Mouse (Mus musculus): ENCODE measurements around the gene Tmem238l. TPM values are rescaled to one million over a fixed set of nuclear protein-coding genes. Genes with fewer than 3 reads are reported as not detected.

Gene Tmem238l
- total RNA-seq (2017) = not detected in 3 replicates

DNA sequence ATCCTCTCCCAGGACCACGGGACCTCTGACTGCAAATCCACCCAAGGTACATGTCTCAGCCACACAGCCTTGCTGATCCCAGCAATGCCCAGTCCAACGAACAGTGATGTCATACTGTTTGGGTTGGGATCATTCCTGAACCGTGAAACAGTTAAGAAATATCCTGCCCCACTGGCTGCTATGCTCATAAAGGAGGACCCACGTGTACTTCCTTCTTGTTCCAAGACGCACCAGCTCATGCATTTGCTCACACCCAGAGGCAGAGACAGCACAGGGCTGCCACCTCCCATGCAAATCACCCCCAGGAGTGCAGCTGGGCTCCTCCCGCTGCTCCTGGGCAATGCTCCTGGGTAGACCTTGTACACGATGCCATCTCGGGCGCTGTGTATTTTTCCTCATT is at the start of gene Tmem238l:
TSS of gene Tmem238l (plus strand) at position 336 of the 400 bp plus-strand sequence.
- ATAC-seq (replicated peaks; ENCODE audit: insufficient number of reproducible peaks, low FRiP score, low TSS enrichment, poor library complexity, severe bottlenecking) = no peak

DNA sequence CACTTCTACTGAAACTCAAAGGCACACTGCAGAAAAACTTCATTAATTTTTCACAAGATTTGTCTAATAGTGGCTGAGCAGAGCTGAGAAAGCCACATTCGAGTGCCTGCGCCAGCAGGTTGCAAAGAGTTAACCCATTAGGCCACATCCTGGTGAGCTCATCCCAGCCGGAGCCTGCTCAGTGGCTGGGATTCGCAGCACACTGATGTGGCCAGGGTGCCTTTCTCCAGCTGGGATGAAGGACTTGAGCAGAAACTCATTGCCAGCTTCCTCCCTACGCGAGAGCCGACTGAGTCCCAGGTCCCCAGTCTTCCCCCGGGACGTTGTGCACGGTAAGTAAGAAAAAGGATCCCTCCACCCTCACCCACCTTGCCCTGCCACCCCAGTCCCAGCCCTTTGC is 44.6 kb upstream of the Tmem238l start, which contains the start of gene Pirt:
TSS of gene Pirt (plus strand) at position 171 of the 400 bp plus-strand sequence.
- no peak for ATAC-seq (replicated peaks; ENCODE audit: insufficient number of reproducible peaks, low FRiP score, low TSS enrichment, poor library complexity, severe bottlenecking)

DNA sequence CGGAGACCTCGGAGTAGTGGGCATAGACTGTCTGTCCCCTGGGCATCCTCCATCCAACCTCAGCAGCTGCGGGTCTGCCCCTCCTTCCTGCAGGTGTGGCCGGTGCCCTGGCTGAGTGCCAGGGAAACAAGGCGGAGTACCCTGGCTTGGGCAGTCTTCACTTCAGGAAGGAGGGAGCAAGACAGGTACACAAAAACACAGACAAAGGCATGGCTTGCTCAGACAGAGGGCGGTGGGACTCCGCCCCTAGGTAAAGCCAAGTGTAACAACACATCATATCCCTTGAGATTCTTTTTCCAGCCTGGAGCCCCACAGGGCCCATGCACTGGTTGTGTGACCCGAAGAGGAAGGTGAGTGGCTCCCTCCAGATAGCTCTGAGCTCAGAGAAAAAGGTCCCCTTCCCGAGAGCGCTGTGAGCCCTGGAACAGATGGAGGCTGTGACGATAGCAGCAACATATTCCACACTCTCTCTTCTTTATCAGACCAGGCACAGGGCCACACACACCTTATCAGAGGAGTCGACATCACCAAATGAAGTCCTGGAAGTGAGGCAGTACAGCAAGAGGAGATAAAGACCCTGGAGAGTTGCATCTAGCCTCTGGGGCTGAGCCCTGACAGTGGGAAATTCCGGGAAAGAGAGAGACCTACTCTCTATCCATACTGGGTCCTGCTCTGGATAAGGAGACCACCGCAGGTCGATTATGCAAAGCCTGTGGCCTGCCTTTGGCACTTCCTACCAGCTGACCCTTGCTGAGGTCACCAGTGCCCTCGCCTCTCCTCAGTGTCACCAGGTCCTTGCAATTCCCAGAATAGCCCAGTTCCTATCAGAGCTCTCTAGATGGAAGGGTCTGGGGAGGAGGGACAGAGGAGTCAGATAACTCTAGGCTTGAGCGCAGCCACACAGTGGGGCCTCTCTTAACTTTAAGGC is 43.6 kb upstream of the Tmem238l start:
- no peak for ATAC-seq (replicated peaks; ENCODE audit: insufficient number of reproducible peaks, low FRiP score, low TSS enrichment, poor library complexity, severe bottlenecking)

- ATAC-seq (replicated peaks; ENCODE audit: insufficient number of reproducible peaks, low FRiP score, low TSS enrichment, poor library complexity, severe bottlenecking) = no peak
Measured at GRCm38 (mm10) chr11:66914249-66914648, 42.2 kb upstream of the Tmem238l start.

GRCm38 (mm10) chr11:66920012-66920411 is 36.4 kb upstream of the Tmem238l start:
- no peak for ATAC-seq (replicated peaks; ENCODE audit: insufficient number of reproducible peaks, low FRiP score, low TSS enrichment, poor library complexity, severe bottlenecking)

GRCm38 (mm10) chr11:66924095-66924823 is 32.2 kb upstream of the Tmem238l start:
- ATAC-seq (replicated peaks; ENCODE audit: insufficient number of reproducible peaks, low FRiP score, low TSS enrichment, poor library complexity, severe bottlenecking) = no peak

DNA sequence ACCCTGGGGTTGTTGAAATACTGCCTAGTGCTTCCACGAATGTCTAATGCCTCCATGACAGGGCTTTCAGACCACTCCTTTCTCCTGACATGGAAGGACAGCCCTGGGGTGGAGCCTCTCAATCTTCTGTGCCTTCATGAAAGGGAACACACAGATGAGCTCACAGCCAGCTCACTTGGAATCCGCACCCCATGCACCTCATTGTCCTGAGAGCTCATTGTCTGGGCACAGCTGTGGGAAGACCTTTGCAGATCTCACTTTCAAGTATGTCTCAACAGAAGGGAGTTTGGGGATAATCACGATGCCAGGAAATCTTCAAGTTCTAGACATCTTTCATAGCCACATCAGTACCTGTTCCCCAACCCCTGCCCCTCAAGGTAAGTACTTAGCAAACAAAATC is 28.1 kb upstream of the Tmem238l start:
- ATAC-seq (replicated peaks; ENCODE audit: insufficient number of reproducible peaks, low FRiP score, low TSS enrichment, poor library complexity, severe bottlenecking) = no peak

- no peak for ATAC-seq (replicated peaks; ENCODE audit: insufficient number of reproducible peaks, low FRiP score, low TSS enrichment, poor library complexity, severe bottlenecking)
Measured at GRCm38 (mm10) chr11:66932827-66933599, 23.4 kb upstream of the Tmem238l start.

DNA sequence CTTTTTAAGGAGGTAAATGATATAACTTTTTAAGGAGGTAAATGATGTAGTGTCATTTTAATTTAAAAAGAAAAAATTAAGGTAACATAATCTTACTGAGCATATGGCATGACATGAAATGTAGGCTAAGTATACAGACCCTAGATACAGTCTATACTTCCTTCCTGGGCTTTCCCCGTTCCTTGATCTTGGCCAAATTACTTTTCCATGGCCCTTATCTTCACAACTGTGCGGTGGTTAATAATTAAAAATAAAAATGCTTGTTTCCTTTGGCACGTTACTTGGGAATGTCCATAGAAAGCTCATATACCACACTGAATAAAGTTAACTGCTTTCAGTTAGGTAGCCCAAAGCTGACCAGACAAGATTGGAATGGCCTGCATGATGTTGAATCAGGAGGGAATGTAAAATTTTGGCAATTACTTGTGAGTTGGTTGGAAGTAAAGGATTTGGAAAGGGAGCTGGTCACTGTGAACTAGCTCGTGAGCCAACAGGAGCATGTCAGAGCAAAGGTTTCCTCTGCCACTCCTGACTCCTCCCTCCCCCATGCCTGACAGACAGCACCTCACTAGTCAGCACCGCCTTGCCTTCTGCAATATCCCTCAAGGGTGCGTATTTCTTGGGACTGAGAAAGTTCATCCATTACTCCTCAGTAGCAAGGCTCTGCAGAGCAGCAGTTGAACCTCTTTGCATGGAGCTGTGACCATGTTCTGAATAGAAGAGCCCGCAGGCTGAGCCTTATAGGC is 21.8 kb upstream of the Tmem238l start:
- no peak for ATAC-seq (replicated peaks; ENCODE audit: insufficient number of reproducible peaks, low FRiP score, low TSS enrichment, poor library complexity, severe bottlenecking)

DNA sequence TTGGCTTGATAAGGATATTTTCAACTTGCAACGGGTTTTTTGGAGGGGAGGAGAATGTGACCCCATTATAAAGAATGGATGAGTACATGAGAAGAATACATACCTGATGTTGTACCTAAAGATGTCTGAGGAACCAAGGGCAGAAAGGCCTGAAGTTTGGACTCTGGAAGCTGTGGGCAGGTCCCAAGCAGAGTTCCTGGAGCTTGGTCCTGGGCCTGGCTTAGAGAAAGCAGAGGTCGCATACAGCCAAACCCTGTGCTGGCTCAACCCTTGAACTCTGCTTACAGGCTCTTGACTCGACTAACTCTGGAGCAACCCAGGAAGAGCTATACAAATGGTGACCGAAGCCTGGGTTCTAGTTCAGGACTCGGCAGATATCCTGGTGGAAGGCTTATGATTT is 14.4 kb upstream of the Tmem238l start:
- no peak for ATAC-seq (replicated peaks; ENCODE audit: insufficient number of reproducible peaks, low FRiP score, low TSS enrichment, poor library complexity, severe bottlenecking)

GRCm38 (mm10) chr11:66945224-66945767 is 11.1 kb upstream of the Tmem238l start:
- no peak for ATAC-seq (replicated peaks; ENCODE audit: insufficient number of reproducible peaks, low FRiP score, low TSS enrichment, poor library complexity, severe bottlenecking)

DNA sequence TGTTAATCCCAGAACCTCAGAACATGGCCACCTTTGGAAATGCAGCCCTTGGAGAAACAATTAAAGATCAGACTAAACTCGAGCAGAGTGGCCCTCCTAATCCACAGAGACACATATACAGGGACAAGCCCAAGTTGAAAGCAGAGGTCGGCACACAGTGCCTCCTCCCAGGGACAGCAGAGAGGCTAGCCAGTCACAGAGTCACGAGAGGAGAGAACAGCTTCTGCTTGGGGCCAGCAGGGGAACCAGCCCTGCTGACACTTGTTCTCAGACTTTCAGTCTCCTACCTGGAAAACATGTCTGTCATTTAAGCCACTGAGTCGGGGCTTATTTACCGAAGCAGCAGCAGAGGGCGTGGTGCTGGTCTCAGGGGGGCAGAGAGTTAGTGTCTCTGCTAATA is 9.9 kb upstream of the Tmem238l start:
- no peak for ATAC-seq (replicated peaks; ENCODE audit: insufficient number of reproducible peaks, low FRiP score, low TSS enrichment, poor library complexity, severe bottlenecking)

DNA sequence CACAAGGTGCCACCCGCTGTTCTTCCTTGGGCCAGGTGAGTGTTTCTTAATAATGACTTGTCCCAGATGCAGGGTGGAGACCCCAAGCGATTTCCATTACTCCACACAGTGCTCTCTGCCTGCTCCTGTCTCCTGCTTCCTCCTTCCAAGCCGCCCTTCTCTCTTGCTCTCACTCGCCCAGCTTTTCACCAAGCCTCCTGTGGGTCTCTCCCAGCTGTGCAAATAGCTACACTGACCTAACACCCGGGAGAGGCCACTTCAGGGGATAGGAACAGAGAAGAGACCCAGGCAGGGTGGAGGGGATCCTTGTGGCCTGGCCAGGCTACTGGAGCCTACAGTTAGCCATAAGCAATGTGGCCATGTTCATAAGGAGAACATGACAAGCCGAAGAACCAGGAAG is 9.5 kb upstream of the Tmem238l start:
- ATAC-seq (replicated peaks; ENCODE audit: insufficient number of reproducible peaks, low FRiP score, low TSS enrichment, poor library complexity, severe bottlenecking) = no peak

DNA sequence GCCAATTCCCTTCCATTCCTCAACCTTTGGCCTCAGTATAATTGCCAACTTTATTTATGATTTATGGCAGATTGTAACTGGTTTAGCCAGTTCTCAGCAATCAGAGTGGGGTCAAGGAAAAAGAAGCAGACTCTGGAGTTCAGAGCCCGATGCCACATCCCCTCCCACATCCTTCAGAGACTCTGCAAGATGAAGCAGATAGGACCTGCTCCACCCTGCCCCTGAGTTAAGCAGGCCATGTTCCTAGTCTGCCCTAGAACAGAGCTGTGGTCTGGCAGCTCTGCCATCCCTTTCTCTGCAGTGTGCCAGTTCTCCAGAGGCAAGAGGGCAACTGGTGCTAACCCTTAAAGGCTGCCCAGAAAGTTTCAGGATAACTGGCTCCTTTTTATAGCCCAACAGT is 4.4 kb downstream of the Tmem238l start:
- ATAC-seq (replicated peaks; ENCODE audit: insufficient number of reproducible peaks, low FRiP score, low TSS enrichment, poor library complexity, severe bottlenecking) = no peak

- ATAC-seq (replicated peaks; ENCODE audit: insufficient number of reproducible peaks, low FRiP score, low TSS enrichment, poor library complexity, severe bottlenecking) = no peak
Measured at GRCm38 (mm10) chr11:66961447-66962176, 5.2 kb downstream of the Tmem238l start.

DNA sequence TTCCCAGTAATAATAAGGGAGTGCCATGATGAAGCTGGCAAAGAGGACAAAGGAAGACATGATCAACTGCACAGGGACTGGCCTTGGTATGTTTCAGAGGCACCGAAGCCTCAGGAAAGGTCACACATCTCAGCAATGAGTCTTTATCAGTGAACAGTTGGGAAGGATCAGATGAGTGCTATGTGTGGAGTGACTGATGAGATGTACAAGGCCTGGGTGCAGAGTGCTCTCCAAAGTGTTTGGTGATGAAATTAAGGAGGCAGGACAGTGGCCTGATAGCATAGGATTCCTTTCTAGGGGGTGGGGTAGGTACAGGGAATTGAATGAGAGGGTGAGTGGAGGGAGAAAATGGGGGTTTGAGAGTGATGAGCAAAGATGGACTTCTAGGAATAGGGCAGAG is 7.0 kb downstream of the Tmem238l start:
- ATAC-seq (replicated peaks; ENCODE audit: insufficient number of reproducible peaks, low FRiP score, low TSS enrichment, poor library complexity, severe bottlenecking) = no peak

DNA sequence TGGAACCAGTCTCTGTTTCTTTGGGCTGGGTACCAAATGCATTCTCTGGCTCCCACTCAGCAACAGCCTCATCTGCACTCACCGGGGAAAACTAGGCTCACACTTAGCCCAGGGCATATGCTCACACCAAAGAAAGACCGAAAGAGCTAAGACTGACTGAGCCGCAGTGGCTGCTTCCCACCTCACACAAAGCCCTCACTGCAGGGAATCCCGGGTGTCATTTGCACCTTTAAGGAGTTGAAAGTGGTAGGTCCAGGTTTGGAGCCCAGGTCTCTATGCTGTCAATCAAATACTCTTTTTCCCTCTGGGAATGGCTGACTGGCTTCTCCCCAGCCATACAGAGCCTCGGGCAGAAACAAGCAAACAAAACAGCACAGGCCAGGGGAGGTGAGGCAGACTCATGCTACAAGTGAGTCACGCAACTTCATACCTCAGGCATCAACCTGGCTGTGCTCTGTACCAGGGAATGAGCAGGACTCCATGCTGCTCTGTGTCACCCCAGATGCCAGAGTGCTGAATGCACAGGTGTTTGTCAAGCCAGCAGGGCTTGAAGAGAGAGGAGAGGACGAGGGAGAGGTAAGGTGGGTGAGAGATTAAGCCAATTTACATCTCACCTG is 10.2 kb downstream of the Tmem238l start:
- ATAC-seq (replicated peaks; ENCODE audit: insufficient number of reproducible peaks, low FRiP score, low TSS enrichment, poor library complexity, severe bottlenecking) = no peak
